Mouse (Mus musculus) neural tube, embryonic 13.5 days (tissue): ENCODE results near the gene Ric8b. TPM values are rescaled to one million over a fixed set of nuclear protein-coding genes. Genes with fewer than 3 reads are reported as not detected.

ENCODE experiments used
- ATAC-seq: fragments of 200-750 bp; cut with Nextera tagmentation; 2 replicates; pipeline ENCODE4 v1.8.0; 2017; ENCODE audit warnings: low read depth, mild to moderate bottlenecking, moderate TSS enrichment, moderate library complexity
- H3K27ac ChIP-seq: fragments of 300-500 bp; sonication (generic); replicated peaks from 2 replicates; pipeline ENCODE4 v1.5.1; 2015; ENCODE audit warnings: moderate library complexity, mild to moderate bottlenecking, inconsistent platforms
- H3K27me3 ChIP-seq: fragments of 300-500 bp; sonication (generic); 2 replicates; pipeline ENCODE4 v1.6.1; 2015; ENCODE audit warnings: mild to moderate bottlenecking, inconsistent platforms
- H3K36me3 ChIP-seq: fragments of 300-500 bp; sonication (generic); 2 replicates; pipeline ENCODE4 v1.6.1; 2015; ENCODE audit warnings: mild to moderate bottlenecking, inconsistent platforms
- H3K4me1 ChIP-seq: fragments of 300-500 bp; sonication (generic); replicated peaks from 2 replicates; pipeline ENCODE4 v1.6.1; 2015; ENCODE audit warnings: inconsistent platforms
- H3K4me2 ChIP-seq: fragments of 300-500 bp; sonication (generic); 2 replicates; pipeline ENCODE4 v1.6.1; 2015; ENCODE audit warnings: inconsistent platforms, mild to moderate bottlenecking, moderate library complexity
- H3K4me3 ChIP-seq: fragments of 300-500 bp; sonication (generic); 2 replicates; pipeline ENCODE4 v1.5.1; 2015; ENCODE audit warnings: mild to moderate bottlenecking, inconsistent platforms
- H3K9ac ChIP-seq: fragments of 300-500 bp; sonication (generic); 2 replicates; pipeline ENCODE4 v1.6.1; 2015; ENCODE audit warnings: moderate library complexity, mild to moderate bottlenecking, inconsistent platforms
- H3K9me3 ChIP-seq: fragments of 300-500 bp; sonication (generic); 2 replicates; pipeline ENCODE4 v1.6.1; 2016; ENCODE audit warnings: inconsistent platforms
- WGBS: fragments of 180-500 bp; shearing (Covaris S2); methylation state at CpG from one replicate; pipeline ENCODE4 v1.1.7; 2015; 5-methylcytosine and 5-hydroxymethylcytosine counted together
- polyA plus RNA-seq: library from polyadenylated mRNA; unstranded; fragments of >200 nt; fragmentation: Nextera tagmentation; extraction: Ambion mirVana; gene quantifications from 2 replicates; pipeline ENCODE4 v1.2.1, GENCODE M21; 2015

Ric8b gene
- polyA plus RNA-seq, 1 experiment from 2014 or later = 48.7 TPM

GRCm38 (mm10) chr10:84896941-84897930, 20.2 kb upstream of the Ric8b start:
- Histone ChIP-seq H3K9me3 (no peaks in the 10 kb centered on the region), H3K4me1 (0 out of 2 replicates have a peak, but pooled peaks cover 9% of the 10 kb centered on the region), H3K4me3 (no peak overlapping the region), H3K27ac (no peak overlapping the region), H3K27me3 (no peaks in the 10 kb centered on the region), H3K9ac (no peak overlapping the region), H3K36me3 (peaks cover 13% of the 10 kb centered on the region), H3K4me2 (no peak overlapping the region)
- ATAC-seq = no peak
- WGBS = 81% methylated on average over 9 of the region's 9 CpGs

GRCm38 (mm10) chr10:84898144-84898979, 19.1 kb upstream of the Ric8b start:
- Histone ChIP-seq H3K27ac (no peak overlapping the region), H3K9ac (no peak overlapping the region), H3K36me3 (peaks cover 13% of the 10 kb centered on the region), H3K4me2 (no peak overlapping the region), H3K4me1 (peaks cover 16% of the 10 kb centered on the region), H3K4me3 (no peak overlapping the region), H3K27me3 (no peaks in the 10 kb centered on the region), H3K9me3 (no peaks in the 10 kb centered on the region)
- 69% methylated on average over 3 of the region's 3 CpGs for whole genome bisulfite sequencing
- no peak for ATAC-seq

DNA sequence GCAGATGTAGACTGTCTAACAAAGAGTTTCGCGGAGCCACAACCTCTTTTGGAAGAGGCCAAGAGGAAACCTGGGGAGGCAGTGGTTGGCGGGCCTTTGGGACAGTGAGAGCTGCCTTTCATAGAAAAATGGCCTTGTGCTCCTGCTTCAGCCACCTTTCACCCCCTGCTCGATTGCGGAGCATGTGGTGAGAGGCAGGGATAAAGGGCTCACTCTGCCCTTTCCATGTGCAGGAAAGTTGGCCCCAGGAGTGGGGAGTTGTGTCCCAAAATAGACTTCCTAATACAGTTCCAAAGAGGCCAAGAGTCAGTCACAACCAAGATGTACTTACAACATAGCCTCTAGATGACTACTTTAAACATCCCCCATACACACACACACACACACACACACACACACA, 15.7 kb upstream of the Ric8b start:
- H3K4me3 ChIP-seq = no peak overlapping the region
- H3K9ac ChIP-seq = no peak overlapping the region
- H3K4me2 ChIP-seq = no peak overlapping the region
- no peak overlapping the region for H3K27ac ChIP-seq
- 73% methylated on average over 5 of the region's 5 CpGs for WGBS
- peaks cover 7% of the 10 kb centered on the region for H3K36me3 ChIP-seq
- H3K27me3 ChIP-seq = no peaks in the 10 kb centered on the region
- no peaks in the 10 kb centered on the region for H3K9me3 ChIP-seq
- ATAC-seq = no peak
- peaks cover 31% of the 10 kb centered on the region for H3K4me1 ChIP-seq

GRCm38 (mm10) chr10:84902213-84902612, 15.2 kb upstream of the Ric8b start:
- no peak overlapping the region for H3K9ac ChIP-seq
- H3K4me1 ChIP-seq = peaks cover 28% of the 10 kb centered on the region
- peaks cover 1% of the 10 kb centered on the region for H3K36me3 ChIP-seq
- H3K27ac ChIP-seq = no peak overlapping the region
- H3K4me3 ChIP-seq = no peak overlapping the region
- H3K4me2 ChIP-seq = no peak overlapping the region
- ATAC-seq = no peak
- WGBS = 79% methylated on average over 2 of the region's 2 CpGs
- H3K27me3 ChIP-seq = no peaks in the 10 kb centered on the region
- no peaks in the 10 kb centered on the region for H3K9me3 ChIP-seq

DNA sequence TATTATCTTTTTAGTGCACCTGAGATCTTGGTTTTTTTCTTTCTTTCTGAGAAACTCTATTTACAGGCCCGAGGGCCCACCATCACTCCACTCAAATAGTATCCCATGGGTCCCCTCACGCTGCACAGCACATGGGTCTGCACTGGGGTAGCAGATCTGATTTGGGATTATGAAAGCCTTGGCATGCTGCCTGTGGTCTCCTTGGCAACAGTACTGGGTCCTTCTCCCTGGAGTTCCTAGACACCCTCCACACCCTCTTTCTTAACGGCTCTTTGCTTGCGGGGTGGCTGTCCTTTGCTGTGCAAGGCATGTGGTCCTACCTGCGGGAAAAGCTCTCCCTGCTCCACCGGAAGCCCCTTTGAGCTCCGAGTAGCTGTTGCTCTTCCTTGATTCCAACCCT, 14.1 kb upstream of the Ric8b start:
- 0 out of 2 replicates have a peak, but pooled peaks have one; percentile 33 for ATAC-seq
- no peaks in the 10 kb centered on the region; the same call in 1 of the 2 replicates for H3K36me3 ChIP-seq
- no peaks in the 10 kb centered on the region for H3K9me3 ChIP-seq
- H3K4me2 ChIP-seq = peak overlapping the region; percentile 27
- H3K27me3 ChIP-seq = no peaks in the 10 kb centered on the region
- 48% methylated on average over 7 of the region's 7 CpGs for WGBS
- 0 out of 2 replicates have a peak overlapping the region, but pooled peaks have one; percentile 38 for H3K9ac ChIP-seq
- no peak overlapping the region for H3K4me3 ChIP-seq
- H3K27ac ChIP-seq = peak overlapping the region; percentile 62
- H3K4me1 ChIP-seq = peaks cover 30% of the 10 kb centered on the region

DNA sequence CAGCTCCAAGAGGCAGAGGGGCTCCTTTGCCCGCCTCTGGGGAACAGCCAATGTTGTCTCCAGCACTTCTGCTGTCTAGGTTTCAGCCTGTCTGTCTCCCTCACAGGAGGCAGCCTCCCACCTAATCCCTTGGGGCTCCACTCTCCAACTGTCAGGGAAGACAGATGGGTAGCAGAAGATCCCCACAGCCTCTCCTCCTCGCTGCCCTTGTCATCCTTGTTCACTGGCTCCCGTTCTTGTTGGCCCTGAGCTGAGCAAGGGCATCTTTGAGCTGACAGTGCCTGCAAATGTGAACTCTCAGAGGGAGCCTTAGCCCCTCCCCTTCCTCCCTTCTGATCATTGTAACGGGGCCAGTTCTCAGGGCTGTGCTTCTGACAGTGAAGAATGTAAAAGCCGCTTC, 13.7 kb upstream of the Ric8b start:
- WGBS = 16% methylated on average over 5 of the region's 5 CpGs

DNA sequence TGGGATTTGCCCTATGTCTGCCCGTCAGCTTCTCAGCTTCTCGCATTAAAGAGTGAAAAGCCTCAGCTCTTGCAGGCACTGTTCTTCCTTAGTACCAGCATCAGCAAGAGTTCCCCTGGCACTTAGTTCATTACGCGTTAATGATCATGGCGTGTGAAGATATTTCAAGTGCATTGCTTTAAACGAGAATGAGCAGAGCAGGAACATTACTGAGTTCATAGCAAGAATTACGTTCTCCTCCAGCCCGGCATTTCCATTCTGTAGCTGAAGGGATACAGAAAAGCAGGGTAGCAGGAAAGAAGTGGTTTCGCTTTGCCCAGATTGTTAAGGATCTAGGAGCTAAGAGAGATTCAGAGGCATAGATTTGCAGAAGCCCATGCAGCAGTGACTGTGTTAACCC, 10.5 kb upstream of the Ric8b start:
- no peak for ATAC-seq
- no peak overlapping the region for H3K4me2 ChIP-seq
- WGBS = 62% methylated on average over 9 of the region's 9 CpGs

More for the DNA sequence above, 13.7 kb upstream of the Ric8b start:
- 0 out of 2 replicates have a peak, but pooled peaks have one; percentile 21 for ATAC-seq
- no peaks in the 10 kb centered on the region for H3K27me3 ChIP-seq
- H3K9ac ChIP-seq = 0 out of 2 replicates have a peak overlapping the region, but pooled peaks have one; percentile 38
- peak overlapping the region; percentile 62 for H3K27ac ChIP-seq
- H3K4me2 ChIP-seq = peak overlapping the region; percentile 27
- H3K4me3 ChIP-seq = no peak overlapping the region
- peaks cover 30% of the 10 kb centered on the region for H3K4me1 ChIP-seq
- no peaks in the 10 kb centered on the region for H3K9me3 ChIP-seq
- H3K36me3 ChIP-seq = no peaks in the 10 kb centered on the region; the same call in 1 of the 2 replicates

GRCm38 (mm10) chr10:84908006-84908405, 9.4 kb upstream of the Ric8b start:
- Histone ChIP-seq H3K27ac (no peak overlapping the region), H3K9ac (no peak overlapping the region), H3K4me3 (no peak overlapping the region), H3K27me3 (no peaks in the 10 kb centered on the region), H3K4me1 (peaks cover 44% of the 10 kb centered on the region), H3K4me2 (no peak overlapping the region), H3K9me3 (no peaks in the 10 kb centered on the region), H3K36me3 (no peaks in the 10 kb centered on the region)
- WGBS = 91% methylated on average over 3 of the region's 3 CpGs
- ATAC-seq = no peak

More for the DNA sequence above, 10.5 kb upstream of the Ric8b start:
- H3K36me3 ChIP-seq = no peaks in the 10 kb centered on the region
- H3K4me3 ChIP-seq = no peak overlapping the region
- H3K9ac ChIP-seq = no peak overlapping the region
- H3K27ac ChIP-seq = peak overlapping the region; percentile 67
- H3K4me1 ChIP-seq = peaks cover 47% of the 10 kb centered on the region
- no peaks in the 10 kb centered on the region for H3K9me3 ChIP-seq
- no peaks in the 10 kb centered on the region for H3K27me3 ChIP-seq

DNA sequence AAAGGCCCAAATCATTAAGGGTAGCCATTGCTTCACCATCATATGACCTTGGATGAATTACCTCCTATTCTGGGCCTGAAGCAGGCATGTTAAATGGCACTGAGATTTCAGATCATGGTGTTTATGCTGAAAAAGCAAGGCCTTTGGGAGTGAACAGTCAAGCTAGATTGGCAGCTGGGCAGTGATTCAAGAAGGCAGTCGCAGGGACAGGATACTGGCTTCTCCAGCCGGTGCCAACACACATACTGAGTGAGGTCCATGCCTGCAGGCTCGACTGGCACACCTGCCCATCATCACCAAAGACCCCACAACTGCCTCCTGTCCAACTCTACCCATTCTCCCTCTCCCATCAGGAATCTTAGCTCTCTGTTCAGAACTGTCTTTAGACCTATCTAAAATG, 8.9 kb upstream of the Ric8b start:
- Histone ChIP-seq H3K9ac (no peak overlapping the region), H3K4me2 (no peak overlapping the region), H3K9me3 (no peaks in the 10 kb centered on the region), H3K4me3 (no peak overlapping the region), H3K27me3 (no peaks in the 10 kb centered on the region), H3K27ac (no peak overlapping the region), H3K4me1 (peaks cover 39% of the 10 kb centered on the region), H3K36me3 (no peaks in the 10 kb centered on the region)
- WGBS = 89% methylated on average over 3 of the region's 3 CpGs
- ATAC-seq = no peak

- peaks cover 31% of the 10 kb centered on the region for H3K4me1 ChIP-seq
- H3K36me3 ChIP-seq = no peaks in the 10 kb centered on the region
- ATAC-seq = no peak
- WGBS = 61% methylated on average over 17 of the region's 17 CpGs
- no peak overlapping the region for H3K4me3 ChIP-seq
- H3K27ac ChIP-seq = no peak overlapping the region
- H3K27me3 ChIP-seq = no peaks in the 10 kb centered on the region
- H3K9me3 ChIP-seq = no peaks in the 10 kb centered on the region
- no peak overlapping the region for H3K4me2 ChIP-seq
- H3K9ac ChIP-seq = no peak overlapping the region
Measured at GRCm38 (mm10) chr10:84909021-84909801, 8.2 kb upstream of the Ric8b start.

GRCm38 (mm10) chr10:84910194-84910593, 7.2 kb upstream of the Ric8b start:
- WGBS = 8% methylated on average over 7 of the region's 7 CpGs
- Histone ChIP-seq H3K27me3 (no peaks in the 10 kb centered on the region), H3K4me2 (no peak overlapping the region), H3K9me3 (no peaks in the 10 kb centered on the region), H3K4me3 (no peak overlapping the region), H3K4me1 (peaks cover 28% of the 10 kb centered on the region), H3K9ac (no peak overlapping the region), H3K36me3 (no peaks in the 10 kb centered on the region), H3K27ac (no peak overlapping the region)
- ATAC-seq = no peak
